Mouse (Mus musculus): ENCODE measurements around the gene Ahctf1. TPM values are rescaled to one million over a fixed set of nuclear protein-coding genes. Genes with fewer than 3 reads are reported as not detected.

Ahctf1 gene
- total and polyA plus RNA-seq, 3 experiments = 22.4 to 109 (median 74.7) TPM

- H3K27me3 ChIP-seq (ENCODE audit: insufficient read depth, low read length) = peaks cover 9% of the 10 kb centered on the region; the same call in 1 of the 2 replicates
- H3K36me3 ChIP-seq (replicated peaks) = no peaks in the 10 kb centered on the region
- H3K4me1 ChIP-seq (ENCODE audit: insufficient read depth, low read depth, low read length) = peaks cover 39% of the 10 kb centered on the region
- H3K9me3 ChIP-seq (replicated peaks) = no peaks in the 10 kb centered on the region
- TF ChIP-seq POLR2AphosphoS5 (IDR thresholded peaks at IDR 0.05; ENCODE audit: insufficient replicate concordance, low read depth, low read length) = no peak
- TF ChIP-seq TAL1 (conservative IDR thresholded peaks at IDR 0.05; ENCODE audit: low read depth, low read length) = no peak
- no peak for TF ChIP-seq GATA1 (IDR thresholded peaks at IDR 0.05; ENCODE audit: borderline replicate concordance, low read length)
- TF ChIP-seq GATA2 (IDR thresholded peaks at IDR 0.05; ENCODE audit: borderline replicate concordance, low read depth, low read length) = no peak
- no peak for TF ChIP-seq CTCF (IDR thresholded peaks at IDR 0.05; ENCODE audit: low read depth, low read length)
- H3K4me3 ChIP-seq (ENCODE audit: low read depth, low read length) = no peak overlapping the region
- ATAC-seq (ENCODE audit: extremely low read depth, insufficient number of reproducible peaks, low FRiP score, poor library complexity, severe bottlenecking) = no peak
- DNase-seq (ENCODE audit: low spot score) = peak; percentile 22
These were observed 39.1 kb upstream of the Ahctf1 start for GRCm38 (mm10) chr1:179842568-179842967.

- TF ChIP-seq POLR2AphosphoS5 (IDR thresholded peaks at IDR 0.05; ENCODE audit: insufficient replicate concordance, low read depth, low read length) (no peak), TAL1 (conservative IDR thresholded peaks at IDR 0.05; ENCODE audit: low read depth, low read length) (no peak), GATA1 (IDR thresholded peaks at IDR 0.05; ENCODE audit: borderline replicate concordance, low read length) (no peak), CTCF (IDR thresholded peaks at IDR 0.05; ENCODE audit: low read depth, low read length) (no peak)
- no peak for ATAC-seq (ENCODE audit: extremely low read depth, insufficient number of reproducible peaks, low FRiP score, poor library complexity, severe bottlenecking)
- no peaks in the 10 kb centered on the region for H3K36me3 ChIP-seq (replicated peaks)
These were observed 33.2 kb upstream of the Ahctf1 start for GRCm38 (mm10) chr1:179836426-179837404.

GRCm38 (mm10) chr1:179835753-179836425, 32.4 kb upstream of the Ahctf1 start:
- H3K36me3 ChIP-seq (replicated peaks) = no peaks in the 10 kb centered on the region
- H3K4me1 ChIP-seq (ENCODE audit: insufficient read depth, low read depth, low read length) = peaks cover 43% of the 10 kb centered on the region
- DNase-seq (ENCODE audit: low spot score) = no peak
- peaks cover 12% of the 10 kb centered on the region for H3K9me3 ChIP-seq (replicated peaks)
- H3K4me3 ChIP-seq (ENCODE audit: low read depth, low read length) = no peak overlapping the region
- ATAC-seq (ENCODE audit: extremely low read depth, insufficient number of reproducible peaks, low FRiP score, poor library complexity, severe bottlenecking) = peak; percentile 54
- peaks cover 17% of the 10 kb centered on the region for H3K27me3 ChIP-seq (ENCODE audit: insufficient read depth, low read length)
- TF ChIP-seq CTCF (IDR thresholded peaks at IDR 0.05; ENCODE audit: low read depth, low read length) (no peak), TAL1 (conservative IDR thresholded peaks at IDR 0.05; ENCODE audit: low read depth, low read length) (peak; percentile 75), GATA1 (IDR thresholded peaks at IDR 0.05; ENCODE audit: borderline replicate concordance, low read length) (no peak)

More at GRCm38 (mm10) chr1:179836426-179837404, 33.2 kb upstream of the Ahctf1 start:
- Histone ChIP-seq H3K4me3 (ENCODE audit: low read depth, low read length) (no peak overlapping the region), H3K9me3 (replicated peaks) (peaks cover 12% of the 10 kb centered on the region), H3K4me1 (ENCODE audit: insufficient read depth, low read depth, low read length) (peaks cover 38% of the 10 kb centered on the region), H3K27me3 (ENCODE audit: insufficient read depth, low read length) (peaks cover 14% of the 10 kb centered on the region; the same call in 1 of the 2 replicates)
- no peak for DNase-seq (ENCODE audit: low spot score)

- Histone ChIP-seq H3K9me3 (replicated peaks) (peaks cover 12% of the 10 kb centered on the region), H3K4me3 (ENCODE audit: low read depth, low read length) (no peak overlapping the region), H3K4me1 (ENCODE audit: insufficient read depth, low read depth, low read length) (peaks cover 47% of the 10 kb centered on the region), H3K27me3 (ENCODE audit: insufficient read depth, low read length) (peaks cover 27% of the 10 kb centered on the region), H3K36me3 (replicated peaks) (no peaks in the 10 kb centered on the region)
- no peak for DNase-seq (ENCODE audit: low spot score)
- no peak for ATAC-seq (ENCODE audit: extremely low read depth, insufficient number of reproducible peaks, low FRiP score, poor library complexity, severe bottlenecking)
- TF ChIP-seq CTCF (IDR thresholded peaks at IDR 0.05; ENCODE audit: low read depth, low read length) = no peak
- TF ChIP-seq POLR2AphosphoS5 (IDR thresholded peaks at IDR 0.05; ENCODE audit: insufficient replicate concordance, low read depth, low read length) = no peak
- TF ChIP-seq GATA2 (IDR thresholded peaks at IDR 0.05; ENCODE audit: borderline replicate concordance, low read depth, low read length) = no peak
- TF ChIP-seq GATA1 (IDR thresholded peaks at IDR 0.05; ENCODE audit: borderline replicate concordance, low read length) = no peak
These were observed 30.1 kb upstream of the Ahctf1 start for GRCm38 (mm10) chr1:179833596-179833995.

GRCm38 (mm10) chr1:179832710-179833240, 29.3 kb upstream of the Ahctf1 start:
- Histone ChIP-seq H3K4me3 (ENCODE audit: low read depth, low read length) (no peak overlapping the region), H3K27me3 (ENCODE audit: insufficient read depth, low read length) (peaks cover 34% of the 10 kb centered on the region), H3K4me1 (ENCODE audit: insufficient read depth, low read depth, low read length) (peaks cover 44% of the 10 kb centered on the region), H3K9me3 (replicated peaks) (peaks cover 12% of the 10 kb centered on the region), H3K36me3 (replicated peaks) (no peaks in the 10 kb centered on the region)
- DNase-seq (ENCODE audit: low spot score) (no peak), ATAC-seq (ENCODE audit: extremely low read depth, insufficient number of reproducible peaks, low FRiP score, poor library complexity, severe bottlenecking) (no peak)
- no peak for TF ChIP-seq CTCF (IDR thresholded peaks at IDR 0.05; ENCODE audit: low read depth, low read length)
- TF ChIP-seq GATA1 (IDR thresholded peaks at IDR 0.05; ENCODE audit: borderline replicate concordance, low read length) = no peak
- TF ChIP-seq POLR2AphosphoS5 (IDR thresholded peaks at IDR 0.05; ENCODE audit: insufficient replicate concordance, low read depth, low read length) = no peak
- TF ChIP-seq TAL1 (conservative IDR thresholded peaks at IDR 0.05; ENCODE audit: low read depth, low read length) = no peak
- no peak for TF ChIP-seq GATA2 (IDR thresholded peaks at IDR 0.05; ENCODE audit: borderline replicate concordance, low read depth, low read length)

GRCm38 (mm10) chr1:179828900-179829299, 25.4 kb upstream of the Ahctf1 start:
- TF ChIP-seq POLR2AphosphoS5 (IDR thresholded peaks at IDR 0.05; ENCODE audit: insufficient replicate concordance, low read depth, low read length) (no peak), GATA2 (IDR thresholded peaks at IDR 0.05; ENCODE audit: borderline replicate concordance, low read depth, low read length) (no peak), TAL1 (conservative IDR thresholded peaks at IDR 0.05; ENCODE audit: low read depth, low read length) (no peak), CTCF (IDR thresholded peaks at IDR 0.05; ENCODE audit: low read depth, low read length) (no peak), GATA1 (IDR thresholded peaks at IDR 0.05; ENCODE audit: borderline replicate concordance, low read length) (no peak)
- Histone ChIP-seq H3K27me3 (ENCODE audit: insufficient read depth, low read length) (peaks cover 37% of the 10 kb centered on the region), H3K4me1 (ENCODE audit: insufficient read depth, low read depth, low read length) (peaks cover 38% of the 10 kb centered on the region), H3K4me3 (ENCODE audit: low read depth, low read length) (no peak overlapping the region), H3K9me3 (replicated peaks) (0 out of 2 replicates have a peak, but pooled peaks cover 5% of the 10 kb centered on the region), H3K36me3 (replicated peaks) (no peaks in the 10 kb centered on the region)
- ATAC-seq (ENCODE audit: extremely low read depth, insufficient number of reproducible peaks, low FRiP score, poor library complexity, severe bottlenecking) (no peak), DNase-seq (ENCODE audit: low spot score) (no peak)
